Mouse (Mus musculus) forelimb bud, embryonic 11.5 days (tissue): ENCODE measurements around the gene Fut1.
A peak's percentile ranks its signal among the peaks of the same experiment; 100 is the strongest.
"Not testable (repeated sequence)": the region's sequence is repeated elsewhere in the genome, so short reads cannot be mapped to it uniquely, and the experiment has no call there.

Experiments used
- DNase-seq: peaks from one replicate; pipeline ENCODE4 v3.0.0-alpha.2; 2012; ENCODE audit warnings: low read depth, low spot score

Fut1 gene

GRCm38 (mm10) chr7:45638623-45639401, 21.7 kb downstream of the Fut1 start:
- peak; percentile 98 for DNase-seq

- no peak for DNase-seq
Observed at GRCm38 (mm10) chr7:45639561-45640027, 22.5 kb downstream of the Fut1 start, which contains the start of gene Mamstr. Gene Mamstr, plus strand, starts transcription at chr7:45639977.

GRCm38 (mm10) chr7:45640191-45640957, 23.3 kb downstream of the Fut1 start:
- no peak for DNase-seq

- no peak for DNase-seq
Observed at GRCm38 (mm10) chr7:45641391-45642040, 24.4 kb downstream of the Fut1 start.

- no peak for DNase-seq
Observed at GRCm38 (mm10) chr7:45642083-45642482, 25.0 kb downstream of the Fut1 start.

- no peak for DNase-seq
Observed at GRCm38 (mm10) chr7:45642503-45643255, 25.6 kb downstream of the Fut1 start.

GRCm38 (mm10) chr7:45643441-45644178, 26.5 kb downstream of the Fut1 start:
- peak; percentile 98 for DNase-seq

GRCm38 (mm10) chr7:45644183-45644582, 27.1 kb downstream of the Fut1 start:
- DNase-seq: peak; percentile 63

- DNase-seq: no peak
Observed at GRCm38 (mm10) chr7:45644872-45645590, 27.9 kb downstream of the Fut1 start.

GRCm38 (mm10) chr7:45645591-45645971, 28.5 kb downstream of the Fut1 start:
- no peak for DNase-seq

GRCm38 (mm10) chr7:45646671-45647070, 29.6 kb downstream of the Fut1 start:
- DNase-seq: no peak

GRCm38 (mm10) chr7:45649351-45649750, 32.3 kb downstream of the Fut1 start:
- no peak for DNase-seq

GRCm38 (mm10) chr7:45650484-45650883, 33.4 kb downstream of the Fut1 start:
- DNase-seq: not testable (repeated sequence)

- DNase-seq: no peak
Observed at GRCm38 (mm10) chr7:45654424-45655047, 37.4 kb downstream of the Fut1 start.

- no peak for DNase-seq
Observed at GRCm38 (mm10) chr7:45660746-45661478, 43.8 kb downstream of the Fut1 start.

GRCm38 (mm10) chr7:45661702-45662101, 44.6 kb downstream of the Fut1 start:
- not testable (repeated sequence) for DNase-seq

GRCm38 (mm10) chr7:45665303-45666138, 48.4 kb downstream of the Fut1 start:
- no peak for DNase-seq

GRCm38 (mm10) chr7:45666161-45666560, 49.1 kb downstream of the Fut1 start, which contains the start of gene Fut2:
Gene Fut2, minus strand, starts transcription at chr7:45666394.
- DNase-seq: no peak
